Mouse (Mus musculus): Measurements from ENCODE around the gene Traf3ip1.
"Not testable (repeated sequence)": the region's sequence is repeated elsewhere in the genome, so short reads cannot be mapped to it uniquely, and the experiment has no call there.

Traf3ip1 gene

DNA sequence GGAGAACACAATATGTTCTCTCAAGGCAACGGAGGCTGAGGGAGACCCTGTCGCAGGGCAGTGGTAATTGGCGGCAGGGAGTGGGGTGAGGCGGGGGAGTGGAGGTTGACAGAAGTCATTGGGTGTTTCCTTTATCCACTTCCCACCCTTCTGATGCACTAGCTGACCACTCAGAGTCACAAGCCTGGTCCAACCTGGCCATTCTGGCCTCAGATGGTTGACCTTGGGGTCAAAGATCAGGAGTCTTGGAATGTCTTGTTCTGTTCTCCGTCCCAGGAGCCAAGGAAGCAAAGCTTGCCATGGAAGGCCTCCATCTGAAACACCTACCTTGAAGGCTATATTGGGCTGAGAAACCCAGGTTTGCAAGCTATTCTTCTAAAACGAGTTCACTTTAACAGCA is 28.3 kb upstream of the Traf3ip1 start:
- DNase-seq, result peak; percentile 81

DNA sequence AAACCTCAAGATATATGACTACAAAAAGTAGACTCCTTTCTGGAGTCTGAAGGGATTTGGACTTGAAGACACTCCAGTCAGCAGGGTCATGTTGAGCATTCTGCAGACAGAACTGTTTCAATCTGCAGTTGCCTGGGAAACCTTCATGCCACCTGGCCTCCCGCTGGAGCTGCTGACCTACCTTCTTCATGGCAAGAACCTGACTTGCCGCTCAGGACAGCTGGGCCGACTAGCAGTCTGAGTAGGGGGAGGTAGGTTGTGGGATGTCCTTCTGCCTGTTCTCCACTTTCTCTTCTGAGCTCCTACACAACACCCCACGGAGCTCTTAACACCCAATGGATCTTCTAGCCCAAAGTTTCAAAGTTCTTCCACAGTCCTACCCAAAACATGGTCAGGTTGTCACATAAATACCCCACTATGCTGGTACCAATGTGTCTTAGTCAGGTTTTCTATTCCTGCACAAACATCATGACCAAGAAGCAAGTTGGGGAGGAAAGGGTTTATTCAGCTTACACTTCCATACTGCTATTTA is 24.5 kb upstream of the Traf3ip1 start:
- DNase-seq, result no peak

- DNase-seq, result not testable (repeated sequence)
Observed at GRCm38 (mm10) chr1:91478145-91478544, 16.3 kb upstream of the Traf3ip1 start.

DNA sequence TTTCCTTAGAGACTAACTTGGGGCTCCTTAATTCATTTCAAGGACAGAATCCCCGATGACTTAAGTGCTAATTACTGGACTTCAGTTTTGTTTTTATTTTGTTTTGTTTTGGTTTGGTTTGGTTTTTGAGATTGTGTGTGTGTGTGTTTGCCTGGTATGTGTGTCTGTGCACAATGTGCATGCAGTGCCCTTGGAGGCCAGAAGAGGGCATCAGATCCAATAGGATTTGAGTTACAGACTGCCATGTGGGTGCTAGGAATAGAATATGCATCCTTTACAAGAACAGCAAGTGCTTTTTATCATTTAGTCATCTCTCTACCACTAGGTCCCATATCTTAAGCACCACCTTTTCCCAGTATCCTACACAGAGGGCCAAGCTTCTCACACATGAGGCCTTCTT is 15.5 kb upstream of the Traf3ip1 start:
- no peak for DNase-seq

GRCm38 (mm10) chr1:91482616-91483211 is 11.7 kb upstream of the Traf3ip1 start:
- DNase-seq, result no peak

DNA sequence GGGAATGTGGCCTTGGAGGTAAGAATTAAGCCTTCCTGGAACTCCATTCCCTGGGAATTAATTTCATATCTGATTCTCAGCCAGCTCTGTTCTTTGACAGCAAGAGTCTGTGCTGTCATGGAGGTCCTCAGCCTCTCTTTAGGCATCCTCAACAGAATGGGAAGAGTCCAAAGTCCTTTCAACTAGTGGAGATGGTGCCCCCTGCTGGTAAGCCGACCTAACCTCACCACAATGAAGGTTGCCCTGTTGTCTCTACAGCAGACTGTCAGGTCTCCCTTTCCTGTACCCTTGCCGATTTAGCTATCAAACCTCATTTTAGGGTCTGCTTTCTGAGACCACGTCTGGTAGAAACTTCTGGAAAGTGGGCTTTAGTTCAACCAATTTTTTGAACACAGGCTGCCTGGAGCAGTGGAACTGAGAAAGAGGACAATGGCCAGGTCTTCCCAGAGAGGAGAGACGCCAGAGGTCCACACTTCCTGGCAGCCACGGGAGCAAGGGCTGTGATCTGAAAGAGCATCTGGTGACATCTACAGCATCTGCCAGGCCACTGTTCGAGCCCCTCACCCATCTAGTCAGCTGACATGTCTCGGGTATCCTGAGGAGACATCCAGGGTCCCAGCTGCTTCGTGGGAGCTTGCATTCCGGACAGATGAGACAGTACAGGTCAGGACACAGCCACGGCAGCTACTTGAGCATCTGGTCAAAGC is 11.0 kb upstream of the Traf3ip1 start:
- peak; percentile 87 for DNase-seq

GRCm38 (mm10) chr1:91484011-91484346 is 10.5 kb upstream of the Traf3ip1 start:
- DNase-seq, result peak; percentile 72

- DNase-seq, result no peak
Observed at GRCm38 (mm10) chr1:91485422-91485821, 9.0 kb upstream of the Traf3ip1 start.

DNA sequence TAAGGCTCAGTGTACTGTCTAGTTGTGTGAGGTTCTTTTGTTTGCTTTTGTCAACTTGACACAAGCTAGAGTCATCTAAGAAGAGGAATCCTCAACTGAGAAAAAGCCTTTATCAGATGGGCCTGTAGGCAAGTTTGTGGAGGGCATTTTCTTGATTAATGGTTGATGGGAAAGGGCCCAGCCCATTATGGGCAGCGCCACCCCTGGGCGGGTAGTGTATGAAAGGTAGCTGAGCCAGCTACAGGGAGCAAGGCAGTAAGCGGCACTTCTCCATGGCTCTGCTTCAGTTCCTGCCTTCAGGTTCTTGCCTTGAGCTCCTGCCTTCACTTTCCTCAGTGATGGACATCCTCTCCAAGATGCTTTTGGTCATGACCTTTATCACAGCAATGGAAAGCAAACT is 8.3 kb upstream of the Traf3ip1 start:
- DNase-seq, result peak; percentile 47

DNA sequence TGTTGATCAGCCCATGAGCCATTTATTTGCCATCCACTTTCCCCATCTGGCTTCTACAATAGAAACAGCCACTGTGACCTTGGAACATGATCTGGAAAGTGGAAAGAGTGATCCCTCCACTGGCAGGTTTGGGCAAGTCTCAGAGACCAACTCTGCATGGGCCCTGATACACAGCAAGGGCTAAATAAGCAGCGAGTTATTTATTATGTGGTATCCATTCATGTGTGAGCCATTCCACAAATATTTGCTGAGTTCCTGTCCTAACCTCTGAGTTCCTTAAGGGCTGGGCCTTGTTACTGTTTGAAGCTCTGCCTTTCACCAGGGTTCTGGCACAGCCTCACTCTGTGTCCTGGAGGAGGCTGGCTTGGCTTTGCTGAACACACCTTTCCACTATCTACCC is 4.1 kb upstream of the Traf3ip1 start:
- DNase-seq, result peak; percentile 87

GRCm38 (mm10) chr1:91492740-91493139 is 1.7 kb upstream of the Traf3ip1 start:
- no peak for DNase-seq

- DNase-seq, result no peak
Observed at GRCm38 (mm10) chr1:91493938-91494337, 509 bp upstream of the Traf3ip1 start.

DNA sequence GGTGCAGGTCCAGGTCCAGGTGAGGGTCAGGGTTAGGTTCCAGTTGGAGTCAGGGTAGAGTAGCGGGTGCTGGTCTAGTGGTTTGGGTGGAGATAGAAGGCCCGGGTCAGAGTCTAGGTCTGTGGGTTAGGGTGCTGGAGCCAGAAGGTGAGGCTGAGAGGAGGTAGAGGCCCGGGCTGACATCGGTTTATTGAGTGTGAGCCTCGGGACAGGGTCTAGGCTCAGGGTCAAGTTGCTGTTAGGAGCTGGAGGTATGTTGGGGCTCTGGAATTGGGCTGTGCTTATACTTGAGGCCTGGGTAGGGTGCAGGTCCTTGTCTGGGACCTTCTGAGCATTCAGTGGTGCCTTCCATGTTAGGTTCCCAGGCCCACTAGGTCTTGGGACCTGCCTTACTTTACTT is 874 bp downstream of the Traf3ip1 start:
- DNase-seq, result peak; percentile 32

DNA sequence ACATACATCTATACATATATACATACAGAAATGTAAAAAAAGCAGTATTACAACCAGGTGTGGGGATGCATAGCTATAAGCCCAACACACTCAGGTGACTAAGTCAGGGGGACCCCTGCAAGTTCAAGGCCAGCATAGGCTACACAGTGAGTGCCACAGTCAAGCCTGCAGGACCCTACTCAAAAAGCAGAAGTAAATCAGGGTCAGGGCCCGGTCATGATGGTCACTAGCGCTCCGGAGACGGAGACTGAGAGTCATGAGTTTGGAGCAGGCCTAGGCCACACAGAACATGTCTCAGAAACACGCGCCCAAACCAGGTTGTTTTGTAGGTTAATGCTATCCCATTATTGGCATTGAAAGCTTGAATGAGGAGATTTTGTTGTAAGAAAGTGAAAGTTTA is 4.1 kb downstream of the Traf3ip1 start:
- DNase-seq, result no peak

DNA sequence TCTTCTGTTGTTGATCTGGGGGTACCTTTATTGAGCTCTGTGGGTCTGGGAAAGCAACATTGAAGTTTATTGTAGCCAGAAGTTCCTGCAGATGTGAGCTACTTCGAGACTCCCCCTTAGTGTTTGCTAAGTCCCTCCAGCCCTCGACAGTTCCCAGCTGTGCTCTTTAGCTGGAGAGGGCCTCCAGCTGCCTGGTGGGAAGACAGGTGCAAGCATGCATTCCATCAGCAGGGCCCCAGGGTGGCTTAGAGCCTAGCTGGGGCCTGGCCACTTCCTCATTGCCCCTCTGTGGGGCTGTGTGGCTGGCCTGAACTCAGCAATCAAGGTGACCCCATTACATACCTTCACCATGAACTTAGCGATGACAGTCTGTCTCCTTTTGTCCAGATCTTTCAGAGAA is 10.2 kb downstream of the Traf3ip1 start:
- DNase-seq, result no peak

DNA sequence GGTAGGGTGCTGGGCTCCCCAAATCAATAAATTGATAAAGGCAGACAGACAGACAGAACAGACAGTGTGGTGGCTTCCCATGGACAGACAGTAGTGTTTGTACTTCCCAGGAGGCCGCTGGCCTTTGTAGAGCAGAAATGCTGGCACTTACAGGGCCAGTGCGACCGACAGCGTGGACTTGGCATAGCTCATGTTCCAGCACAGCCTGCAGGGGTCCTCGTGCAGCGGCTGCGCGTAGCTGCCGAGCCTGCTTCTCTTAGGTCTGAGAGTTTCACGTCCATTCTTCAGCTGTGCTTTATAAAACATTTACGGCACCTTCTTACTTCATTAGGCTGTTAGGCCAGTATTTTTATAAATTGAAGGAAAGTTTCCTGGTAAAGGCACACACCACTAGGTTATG is 20.5 kb downstream of the Traf3ip1 start:
- no peak for DNase-seq

DNA sequence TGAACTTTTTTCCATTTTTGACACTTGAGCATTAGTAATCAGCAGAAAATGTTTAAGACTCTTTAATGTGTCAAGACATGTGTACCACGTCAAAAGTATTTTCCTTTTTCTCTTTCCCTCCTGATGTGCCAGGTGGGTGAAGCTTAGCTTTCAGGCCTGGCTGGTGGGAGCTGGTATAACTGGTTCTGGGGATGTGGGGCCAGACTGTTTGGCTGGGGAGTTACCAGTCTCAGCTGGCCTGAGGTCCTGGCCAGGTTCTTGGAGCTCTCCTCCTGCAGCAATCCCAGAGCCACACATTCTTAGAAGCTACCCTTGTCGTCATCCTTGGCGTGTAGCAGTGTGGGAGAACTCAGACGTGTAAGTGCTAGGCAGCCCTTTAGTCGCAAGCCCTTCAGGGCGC is 21.2 kb downstream of the Traf3ip1 start:
- no peak for DNase-seq

DNA sequence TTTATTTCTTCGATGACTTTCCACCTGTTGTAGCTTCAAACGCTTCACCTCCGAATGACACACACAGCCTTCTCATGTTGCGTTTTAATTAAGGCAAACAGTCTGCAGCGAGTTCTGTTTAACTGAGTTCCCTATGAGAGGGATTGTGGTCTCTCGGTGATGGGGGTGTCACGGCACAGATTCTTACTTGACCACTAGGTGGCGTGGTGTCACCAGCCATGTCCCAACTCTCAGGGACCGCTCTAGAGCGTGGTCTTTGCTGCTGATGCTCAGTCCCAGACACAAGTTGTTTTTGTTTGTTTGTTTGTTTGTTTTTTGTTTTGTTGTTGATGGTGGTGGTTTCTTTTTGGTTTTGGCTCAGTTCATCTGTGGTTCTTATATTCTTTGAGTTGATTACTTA is 29.3 kb downstream of the Traf3ip1 start:
- DNase-seq, result peak; percentile 57

DNA sequence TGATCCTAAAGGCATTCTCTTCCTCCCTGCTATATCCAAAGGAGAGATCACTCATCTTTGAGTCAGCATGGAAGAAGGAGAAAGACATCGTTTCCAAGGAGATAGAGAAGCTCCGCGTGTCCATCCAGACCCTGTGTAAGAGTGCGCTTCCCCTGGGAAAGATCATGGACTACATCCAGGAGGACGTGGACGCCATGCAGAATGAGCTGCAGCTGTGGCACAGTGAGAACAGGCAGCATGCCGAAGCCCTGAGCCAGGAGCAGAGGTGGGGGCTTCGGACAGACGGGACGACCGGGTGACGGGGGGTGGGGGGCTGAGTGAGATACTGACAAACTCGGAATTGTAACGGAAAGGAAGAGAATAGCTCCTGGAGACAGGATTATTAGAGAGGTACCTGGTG is 31.4 kb downstream of the Traf3ip1 start:
- no peak for DNase-seq

DNA sequence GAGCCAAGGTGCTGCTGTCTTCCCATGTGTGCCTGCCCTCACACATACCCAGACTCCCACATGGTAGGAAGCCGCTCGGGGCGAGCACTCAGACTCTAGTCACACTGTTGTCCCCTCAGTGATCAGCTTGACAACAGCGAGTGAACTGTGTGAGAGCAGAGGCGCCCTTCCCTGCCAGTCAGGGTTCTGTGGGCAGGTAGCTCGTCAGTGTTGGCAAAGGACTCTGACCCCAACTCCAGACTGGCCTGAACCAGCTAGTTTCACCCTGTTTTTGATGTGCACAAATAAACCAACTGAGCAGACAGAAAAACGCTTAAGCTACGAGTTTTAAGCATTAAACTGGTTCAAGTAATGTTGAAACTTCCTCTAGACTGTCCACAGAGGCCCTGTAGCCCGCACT is 35.7 kb downstream of the Traf3ip1 start:
- DNase-seq, result peak; percentile 82

DNA sequence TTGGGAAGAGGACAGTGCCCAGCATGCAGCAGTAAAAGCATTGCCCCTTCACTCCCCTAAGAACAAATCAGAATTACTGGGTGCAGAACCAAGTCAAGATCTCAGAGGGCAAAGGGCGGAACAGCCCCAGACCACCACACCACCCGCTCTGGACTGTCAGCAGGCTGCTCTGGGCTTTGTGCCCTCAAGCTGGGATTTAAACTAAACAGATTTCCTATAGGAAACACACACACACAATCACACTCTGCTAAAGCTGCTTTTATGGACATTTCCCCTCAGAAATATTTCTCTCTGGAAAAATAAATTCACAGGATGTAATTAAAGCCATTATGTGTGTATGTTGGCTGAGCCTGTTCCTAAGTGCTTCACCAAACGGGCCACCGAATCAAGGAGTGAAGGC is 37.8 kb downstream of the Traf3ip1 start:
- DNase-seq, result no peak

DNA sequence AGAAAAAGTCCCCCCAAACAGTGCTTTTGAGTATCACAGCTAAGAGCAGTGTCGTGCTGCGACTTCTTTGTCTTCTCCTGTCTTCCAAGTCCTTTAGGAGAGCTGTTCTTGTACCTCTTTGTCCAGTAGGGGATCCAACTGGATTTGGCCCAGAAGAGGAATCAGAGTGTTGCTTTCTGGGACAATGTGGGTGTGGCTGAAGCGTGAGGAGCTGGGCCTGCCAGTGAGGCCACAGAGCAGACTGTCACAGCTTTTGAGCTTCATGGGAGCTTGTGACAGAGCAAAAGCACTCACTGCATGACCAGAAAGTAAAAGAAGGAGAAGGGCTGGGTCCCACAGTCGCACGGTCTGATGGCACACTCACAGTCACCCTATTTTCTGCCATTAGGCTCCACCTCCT is 38.4 kb downstream of the Traf3ip1 start:
- no peak for DNase-seq

- DNase-seq, result no peak
Observed at GRCm38 (mm10) chr1:91533483-91533882, 39.0 kb downstream of the Traf3ip1 start.

DNA sequence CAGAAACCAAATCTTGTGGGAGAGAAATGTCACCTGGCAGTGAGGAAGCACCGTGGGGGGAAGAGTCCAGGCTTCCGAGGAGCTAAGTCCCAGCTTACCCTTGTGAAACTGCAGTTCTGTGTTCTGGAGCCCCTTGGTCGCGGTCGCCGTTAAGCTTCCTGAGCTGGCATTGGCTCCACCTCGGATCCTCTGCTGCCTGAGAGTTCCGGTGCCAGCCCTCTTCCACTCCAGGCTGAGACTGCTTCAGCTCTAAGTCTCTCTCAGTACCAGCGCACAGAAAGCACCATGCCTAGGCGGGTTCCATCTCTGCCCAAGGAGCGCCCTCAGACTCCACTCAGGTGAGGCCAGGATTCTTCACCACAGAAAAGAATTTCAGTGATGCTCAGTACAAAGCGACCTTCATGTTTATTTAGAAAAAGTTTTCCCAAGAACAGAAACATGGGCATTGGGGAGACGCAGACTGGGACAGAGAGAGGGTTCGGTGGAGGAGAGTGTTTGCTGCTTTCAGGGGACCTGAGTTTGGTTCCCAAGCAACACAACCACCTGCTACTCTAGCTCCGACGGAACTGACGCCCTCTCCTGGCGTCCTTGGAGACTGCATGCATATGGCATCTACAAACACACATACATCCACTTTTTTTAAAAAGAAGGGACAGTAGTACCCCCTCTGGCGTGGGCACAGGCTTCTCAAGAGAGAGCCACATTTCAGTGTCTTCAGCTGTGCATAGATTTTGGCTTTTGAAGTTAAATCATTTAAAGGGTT is 39.7 kb downstream of the Traf3ip1 start:
- peak; percentile 13 for DNase-seq

All from kidney, adult 9 months (tissue).